Comparison of ENCODE assay signal across 8 mouse cellular contexts in the genomic region with DNA sequence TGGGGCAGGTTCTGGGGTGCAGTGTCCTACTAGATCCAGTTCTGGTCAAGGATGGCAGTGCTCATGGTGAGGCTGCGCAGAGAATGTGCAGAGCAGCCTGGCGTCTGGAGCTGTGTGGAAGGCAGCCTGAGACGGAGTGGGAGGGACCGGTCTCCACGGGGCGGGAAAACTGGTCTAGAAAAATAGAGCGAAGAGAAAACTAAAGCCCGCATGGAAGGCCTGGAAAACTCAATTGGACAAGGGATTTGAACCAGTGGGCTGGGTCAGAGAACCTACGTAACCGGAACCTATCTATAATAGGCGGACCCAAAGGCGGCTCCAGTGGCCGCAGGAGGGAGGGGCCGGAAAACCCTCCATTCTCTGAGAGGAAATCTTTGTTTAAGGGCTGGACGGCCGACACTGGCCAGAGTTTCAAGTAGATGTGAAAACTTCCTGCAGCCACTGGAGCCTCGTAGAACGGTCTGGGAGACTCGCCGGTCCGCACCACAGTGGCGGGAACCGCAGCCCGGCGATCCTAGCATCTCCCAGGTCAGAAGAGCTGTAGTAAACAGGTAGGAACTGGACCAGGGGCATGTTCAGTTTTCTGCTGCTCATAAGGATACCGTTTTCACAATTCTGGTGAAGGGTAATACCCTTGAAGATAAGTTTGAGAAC. TPM values are rescaled to one million over a fixed set of nuclear protein-coding genes. Genes with fewer than 3 reads are reported as not detected.
DNase-seq lines count a peak whose midpoint lies in the region; ATAC-seq lines count a peak whose summit lies in the region.

A gene (plus strand): TSS at position 399 of the 654 bp plus-strand sequence.

- peak; percentile 94 for DNase-seq in ES-CJ7 (ENCODE audit: low read depth, low spot score)
- peak; percentile 67 for DNase-seq in cerebellum, adult 11 months
- peak; percentile 95 for DNase-seq in forebrain, embryonic 14.5 days (ENCODE audit: low spot score)
- peak; percentile 80 to 81 for DNase-seq in heart, postnatal 14 days
- peak; percentile 84 for DNase-seq in layer of hippocampus, adult 11-12 months (ENCODE audit: low spot score)
- peak; percentile 93 to 95 for DNase-seq in lung, adult 18-20 months
- peak; percentile 86 for DNase-seq in testis, postnatal 14 days (ENCODE audit: low spot score)

- H3K27ac ChIP-seq in forebrain, embryonic 14.5 days (ENCODE audit: low read depth, low read length): peak within 1 kb of the TSS; percentile 70
- peak within 1 kb of the TSS; percentile 80 for H3K27ac ChIP-seq in neural tube, embryonic 15.5 days (replicated peaks)

- peak within 1 kb of the TSS; percentile 65 for H3K4me2 ChIP-seq in forebrain, embryonic 14.5 days (ENCODE audit: low read length)
- H3K4me2 ChIP-seq in neural tube, embryonic 15.5 days: peak within 1 kb of the TSS; percentile 58

- peaks cover 9% of the 10 kb centered on the region for H3K36me3 ChIP-seq in forebrain, embryonic 14.5 days (ENCODE audit: control insufficient read depth, insufficient read depth, low read length)
- H3K36me3 ChIP-seq in neural tube, embryonic 15.5 days: peaks cover 7% of the 10 kb centered on the region; the same call in 1 of the 2 replicates

- 3% methylated on average over 26 of the region's 26 CpGs for WGBS in forebrain, embryonic 14.5 days
- 4% methylated on average over 26 of the region's 26 CpGs for WGBS in neural tube, embryonic 15.5 days

- H3K9me3 ChIP-seq in forebrain, embryonic 14.5 days (replicated peaks; ENCODE audit: control insufficient read depth, low read length): no peaks in the 10 kb centered on the region
- H3K9me3 ChIP-seq in neural tube, embryonic 15.5 days (replicated peaks): no peaks in the 10 kb centered on the region

- H3K27me3 ChIP-seq in forebrain, embryonic 14.5 days (replicated peaks; ENCODE audit: control insufficient read depth, insufficient read depth, low read length): no peaks in the 10 kb centered on the region
- no peaks in the 10 kb centered on the region for H3K27me3 ChIP-seq in neural tube, embryonic 15.5 days (replicated peaks)

- H3K4me3 ChIP-seq in forebrain, embryonic 14.5 days (ENCODE audit: low read depth, low read length): peak within 1 kb of the TSS; percentile 48
- peak within 1 kb of the TSS; percentile 56 for H3K4me3 ChIP-seq in neural tube, embryonic 15.5 days (replicated peaks)

- H3K9ac ChIP-seq in forebrain, embryonic 14.5 days (ENCODE audit: low read length): peak within 1 kb of the TSS; percentile 74
- peak within 1 kb of the TSS; percentile 47 for H3K9ac ChIP-seq in neural tube, embryonic 15.5 days (replicated peaks)

- H3K4me1 ChIP-seq in forebrain, embryonic 14.5 days (ENCODE audit: control insufficient read depth, insufficient read depth, low read length): peaks cover 10% of the 10 kb centered on the region; the same call in 1 of the 2 replicates
- peaks cover 8% of the 10 kb centered on the region for H3K4me1 ChIP-seq in neural tube, embryonic 15.5 days

- intact Hi-C loops in heart, postnatal 14 days (cut with DNase I): no loop called here

- ATAC-seq in forebrain, embryonic 14.5 days: peak; percentile 98
- ATAC-seq in neural tube, embryonic 15.5 days (ENCODE audit: low FRiP score): peak; percentile 99

RNA-seq across cellular contexts. Expression of the gene that starts here (rescaled TPM):
- 19.9 and 21.8 TPM in 2 replicates for polyA plus RNA-seq in forebrain, embryonic 14.5 days (2014; fragmentation: Nextera tagmentation; extraction: Ambion mirVana)
- 1 to 10 TPM; 2.6 to 2.9 TPM for total RNA-seq in heart, postnatal 14 days (2021)
- polyA plus RNA-seq in neural tube, embryonic 15.5 days (2015; fragmentation: Nextera tagmentation; extraction: Ambion mirVana): 8.7 and 9.5 TPM in 2 replicates

Comparison
In these comparisons a context has a peak if more than half of its experiments do, and no peak if none do; other contexts are left out.
1. Peak in every context shown above with its lines: DNase-seq, ATAC-seq, H3K4me3 ChIP-seq and H3K27ac ChIP-seq.